Comparison of ENCODE assay signal across 8 mouse cellular contexts in genomic region chr14:18271666-18272065, GRCm38 (mm10). TPM values are rescaled to one million over a fixed set of nuclear protein-coding genes. Genes with fewer than 3 reads are reported as not detected.
DNase-seq lines count a peak whose midpoint lies in the region; ATAC-seq and TF ChIP-seq lines count a peak whose summit lies in the region.

No protein-coding gene starts in this region.

- TF ChIP-seq EP300 in MEL (IDR thresholded peaks at IDR 0.05; ENCODE audit: low read depth in 1 of 2, low read length in 2 of 2), result no peak

- WGBS in heart, embryonic 11.5 days (ENCODE audit: insufficient replicate concordance), result 8% methylated on average over 7 of the region's 7 CpGs
- 5% methylated on average over 7 of the region's 7 CpGs for WGBS in forebrain, postnatal 0 days
- 11% methylated on average over 7 of the region's 7 CpGs for WGBS in midbrain, embryonic 10.5 days
- 3% methylated on average over 7 of the region's 7 CpGs for WGBS in thymus, adult 2 months

- peaks cover 32% of the 10 kb centered on the region for H3K79me2 ChIP-seq in MEL (ENCODE audit: control insufficient read depth, insufficient read depth, low read length, poor library complexity)

- TF ChIP-seq RAD21 in MEL (IDR thresholded peaks at IDR 0.05; ENCODE audit: low read depth, low read length), result no peak

- no peak for ATAC-seq in heart, embryonic 11.5 days (replicated peaks; ENCODE audit: insufficient number of reproducible peaks, low FRiP score, low TSS enrichment)
- no peak for ATAC-seq in forebrain, postnatal 0 days

- peak overlapping the region; percentile 76 for H3K4me2 ChIP-seq in heart, embryonic 11.5 days
- peak overlapping the region; percentile 66 for H3K4me2 ChIP-seq in forebrain, postnatal 0 days (ENCODE audit: low read depth)

- peak overlapping the region; percentile 97 for H3K4me3 ChIP-seq in heart, embryonic 11.5 days (ENCODE audit: low read depth, low read length)
- peak overlapping the region; percentile 92 to 99 for H3K4me3 ChIP-seq in MEL (ENCODE audit: control insufficient read depth in 1 of 2, insufficient read depth in 1 of 2, low read depth in 2 of 2, low read length in 2 of 2)
- peak overlapping the region; percentile 89 for H3K4me3 ChIP-seq in forebrain, postnatal 0 days (ENCODE audit: low read depth, low read length)
- peak overlapping the region; percentile 78 for H3K4me3 ChIP-seq in midbrain, embryonic 10.5 days
- no peak overlapping the region for H3K4me3 ChIP-seq in thymus, adult 2 months (ENCODE audit: control insufficient read depth, insufficient read depth, low read length)

- H3K27ac ChIP-seq in heart, embryonic 11.5 days (ENCODE audit: low read depth, low read length), result no peak overlapping the region
- H3K27ac ChIP-seq in MEL (ENCODE audit: control insufficient read depth, low read depth, low read length), result no peak overlapping the region
- peak overlapping the region; percentile 73 for H3K27ac ChIP-seq in forebrain, postnatal 0 days (ENCODE audit: low read depth, low read length)
- H3K27ac ChIP-seq in midbrain, embryonic 10.5 days (replicated peaks), result no peak overlapping the region; the same call in 1 of the 2 replicates
- H3K27ac ChIP-seq in thymus, adult 2 months (ENCODE audit: control insufficient read depth, insufficient read depth, low read length), result no peak overlapping the region

- no peaks in the 10 kb centered on the region for H3K9me3 ChIP-seq in heart, embryonic 11.5 days (replicated peaks; ENCODE audit: control insufficient read depth, low read length)
- H3K9me3 ChIP-seq in MEL (replicated peaks; ENCODE audit: insufficient read depth, low read length), result no peaks in the 10 kb centered on the region
- H3K9me3 ChIP-seq in forebrain, postnatal 0 days (ENCODE audit: low read length), result no peaks in the 10 kb centered on the region
- H3K9me3 ChIP-seq in midbrain, embryonic 10.5 days (replicated peaks), result no peaks in the 10 kb centered on the region

- no peak for DNase-seq in heart, adult 9 months (ENCODE audit: low spot score in 2 of 2)
- DNase-seq in MEL (ENCODE audit: low read depth, low spot score), result peak; percentile 59
- DNase-seq in forebrain, postnatal 0 days, result no peak
- no peak for DNase-seq in midbrain, embryonic 10.5 days (ENCODE audit: low spot score)
- DNase-seq in adrenal gland, postnatal 4 days (ENCODE audit: low spot score in 2 of 2), result no peak
- no peak for DNase-seq in thymus, adult 2 months
- DNase-seq in right cerebral cortex, postnatal 10 days (ENCODE audit: low spot score in 2 of 2), result no peak

- H3K36me3 ChIP-seq in heart, embryonic 11.5 days (ENCODE audit: control insufficient read depth, insufficient read depth, low read length), result peaks cover 2% of the 10 kb centered on the region; the same call in 1 of the 2 replicates
- H3K36me3 ChIP-seq in MEL (ENCODE audit: control insufficient read depth in 1 of 2, insufficient read depth in 2 of 2, low read length in 2 of 2), result peaks cover 10 to 16% of the 10 kb centered on the region in 2 experiments
- peaks cover 15% of the 10 kb centered on the region for H3K36me3 ChIP-seq in forebrain, postnatal 0 days (ENCODE audit: insufficient read depth)
- H3K36me3 ChIP-seq in midbrain, embryonic 10.5 days, result peaks cover 38% of the 10 kb centered on the region
- peaks cover 16% of the 10 kb centered on the region; the same call in 1 of the 2 replicates for H3K36me3 ChIP-seq in thymus, adult 2 months (ENCODE audit: control insufficient read depth, insufficient read depth, low read length)

- no peaks in the 10 kb centered on the region for H3K4me1 ChIP-seq in heart, embryonic 11.5 days (ENCODE audit: control insufficient read depth, insufficient read depth, low read length)
- H3K4me1 ChIP-seq in MEL (ENCODE audit: control insufficient read depth in 1 of 2, insufficient read depth in 2 of 2, low read length in 2 of 2), result peaks cover 3 to 7% of the 10 kb centered on the region in 2 experiments; a peak in 2 of 4 replicates
- 0 out of 2 replicates have a peak, but pooled peaks cover 7% of the 10 kb centered on the region for H3K4me1 ChIP-seq in forebrain, postnatal 0 days (ENCODE audit: insufficient read depth)
- H3K4me1 ChIP-seq in midbrain, embryonic 10.5 days, result peaks cover 18% of the 10 kb centered on the region
- peaks cover 5% of the 10 kb centered on the region for H3K4me1 ChIP-seq in thymus, adult 2 months (replicated peaks; ENCODE audit: control insufficient read depth, insufficient read depth, low read length)

- TF ChIP-seq CTCF in MEL (IDR thresholded peaks at IDR 0.05 in 2 of 3, conservative IDR thresholded peaks at IDR 0.05 in 1 of 3; ENCODE audit: control insufficient read depth in 1 of 3, insufficient read depth in 1 of 3, low read depth in 2 of 3, low read length in 3 of 3, poor library complexity in 1 of 3, severe bottlenecking in 1 of 3), result no peak
- no peak for TF ChIP-seq CTCF in forebrain, postnatal 0 days (IDR thresholded peaks at IDR 0.05; ENCODE audit: low read depth)
- no peak for TF ChIP-seq CTCF in thymus, adult 2 months (IDR thresholded peaks at IDR 0.05; ENCODE audit: borderline replicate concordance, control insufficient read depth, extremely low read depth, insufficient read depth, low read length, poor library complexity)

- no peaks in the 10 kb centered on the region for H3K27me3 ChIP-seq in heart, embryonic 11.5 days (ENCODE audit: control insufficient read depth, insufficient read depth, low read length)
- H3K27me3 ChIP-seq in MEL (ENCODE audit: control insufficient read depth in 1 of 2, insufficient read depth in 2 of 2, low read length in 2 of 2), result no peaks in the 10 kb centered on the region
- no peaks in the 10 kb centered on the region for H3K27me3 ChIP-seq in forebrain, postnatal 0 days (ENCODE audit: insufficient read depth, low read length)
- H3K27me3 ChIP-seq in midbrain, embryonic 10.5 days (ENCODE audit: low read depth, poor library complexity, severe bottlenecking), result no peaks in the 10 kb centered on the region
- no peaks in the 10 kb centered on the region for H3K27me3 ChIP-seq in thymus, adult 2 months (ENCODE audit: control insufficient read depth, insufficient read depth, low read length)

- no peak for TF ChIP-seq POLR2A in MEL (IDR thresholded peaks at IDR 0.05; ENCODE audit: control insufficient read depth in 1 of 2, insufficient read depth in 1 of 2, low read depth in 1 of 2, low read length in 2 of 2, poor library complexity in 1 of 2)
- no peak for TF ChIP-seq POLR2A in thymus, adult 2 months (IDR thresholded peaks at IDR 0.05; ENCODE audit: control insufficient read depth, extremely low read depth, insufficient read depth, low read length, poor library complexity)

- peak overlapping the region; percentile 67 for H3K9ac ChIP-seq in heart, embryonic 11.5 days (ENCODE audit: low read depth, low read length)
- H3K9ac ChIP-seq in MEL (ENCODE audit: control insufficient read depth, low read depth, low read length, poor library complexity, severe bottlenecking), result peak overlapping the region; percentile 98
- peak overlapping the region; percentile 79 for H3K9ac ChIP-seq in forebrain, postnatal 0 days

TF ChIP-seq in MEL, 35 proteins besides CTCF, POLR2A, EP300 and RAD21 (continues in another document):
- 0 out of 2 replicates have a peak, but pooled peaks have one; percentile 11 for TF ChIP-seq CHD1 (IDR thresholded peaks at IDR 0.05; ENCODE audit: low read depth, low read length)

RNA-seq across cellular contexts. Expression of gene Rpl15, which starts 0.5 kb away (rescaled TPM):
- 300 and 344 TPM in 2 replicates for polyA plus RNA-seq in heart, embryonic 11.5 days (2014; fragmentation: Nextera tagmentation; extraction: Ambion mirVana)
- total RNA-seq in MEL (2012; rRNA removed), result 1,780 and 1,810 TPM in 2 replicates
- polyA plus RNA-seq in MEL (2012; ENCODE audit: insufficient read depth in 1 of 2, insufficient read length in 2 of 2, low read depth in 1 of 2, low replicate concordance in 2 of 2, missing spikeins in 1 of 2), result 100 to 1,000 TPM in 1 of 2 experiments, 10 to 100 TPM in 1; 99.6 to 885 TPM
- 701 and 898 TPM in 2 replicates for total RNA-seq in forebrain, postnatal 0 days (2014; rRNA removed)
- 300 and 371 TPM in 2 replicates for polyA plus RNA-seq in forebrain, postnatal 0 days (2015; fragmentation: Nextera tagmentation; extraction: Ambion mirVana)
- polyA plus RNA-seq in midbrain, embryonic 10.5 days (2016; fragmentation: Nextera tagmentation; extraction: Ambion mirVana), result 379 and 446 TPM in 2 replicates
- 1,000 to 10,000 TPM; 1,128 to 1,174 TPM for total RNA-seq in adrenal gland, postnatal 4 days (2021)
- polyA plus RNA-seq in thymus, adult 2 months (2012; rRNA removed), result 405 and 467 TPM in 2 replicates

RNA-seq across cellular contexts. Expression of gene Nkiras1, which starts 0.7 kb away (rescaled TPM):
- 15.3 and 19.3 TPM in 2 replicates for polyA plus RNA-seq in heart, embryonic 11.5 days (2014; fragmentation: Nextera tagmentation; extraction: Ambion mirVana)
- total RNA-seq in MEL (2012; rRNA removed), result 5.7 and 6.8 TPM in 2 replicates
- polyA plus RNA-seq in MEL (2012; ENCODE audit: insufficient read depth in 1 of 2, insufficient read length in 2 of 2, low read depth in 1 of 2, low replicate concordance in 2 of 2, missing spikeins in 1 of 2), result 1 to 10 TPM in 1 of 2 experiments, not detected in 1; 6.9 TPM
- total RNA-seq in forebrain, postnatal 0 days (2014; rRNA removed), result 19.2 and 23.8 TPM in 2 replicates
- polyA plus RNA-seq in forebrain, postnatal 0 days (2015; fragmentation: Nextera tagmentation; extraction: Ambion mirVana), result 47.1 and 54.9 TPM in 2 replicates
- 11.3 and 12.6 TPM in 2 replicates for polyA plus RNA-seq in midbrain, embryonic 10.5 days (2016; fragmentation: Nextera tagmentation; extraction: Ambion mirVana)
- total RNA-seq in adrenal gland, postnatal 4 days (2021), result 10 to 100 TPM; 15.8 to 17.7 TPM
- polyA plus RNA-seq in thymus, adult 2 months (2012; rRNA removed), result 4.6 and 4.7 TPM in 2 replicates

RNA-seq across cellular contexts. Expression of gene Nr1d2, which starts 32.7 kb away (rescaled TPM):
- 10.5 and 12.5 TPM in 2 replicates for polyA plus RNA-seq in heart, embryonic 11.5 days (2014; fragmentation: Nextera tagmentation; extraction: Ambion mirVana)
- total RNA-seq in MEL (2012; rRNA removed), result 5.4 and 6.1 TPM in 2 replicates
- polyA plus RNA-seq in MEL (2012; ENCODE audit: insufficient read depth in 1 of 2, insufficient read length in 2 of 2, low read depth in 1 of 2, low replicate concordance in 2 of 2, missing spikeins in 1 of 2), result 1 to 10 TPM in 1 of 2 experiments, not detected in 1; 4.9 TPM
- 21.1 and 24.4 TPM in 2 replicates for total RNA-seq in forebrain, postnatal 0 days (2014; rRNA removed)
- polyA plus RNA-seq in forebrain, postnatal 0 days (2015; fragmentation: Nextera tagmentation; extraction: Ambion mirVana), result 5.6 and 7.1 TPM in 2 replicates
- polyA plus RNA-seq in midbrain, embryonic 10.5 days (2016; fragmentation: Nextera tagmentation; extraction: Ambion mirVana), result 4.0 and 4.1 TPM in 2 replicates
- total RNA-seq in adrenal gland, postnatal 4 days (2021), result 10 to 100 TPM; 60.9 to 66.4 TPM
- polyA plus RNA-seq in thymus, adult 2 months (2012; rRNA removed), result 9.2 and 10.2 TPM in 2 replicates

RNA-seq across cellular contexts. Expression of gene Ube2e1, which starts 60.0 kb away (rescaled TPM):
- 20.3 and 27.5 TPM in 2 replicates for polyA plus RNA-seq in heart, embryonic 11.5 days (2014; fragmentation: Nextera tagmentation; extraction: Ambion mirVana)
- total RNA-seq in MEL (2012; rRNA removed), result 43.0 and 43.2 TPM in 2 replicates
- 100 to 1,000 TPM; 240 to 246 TPM for polyA plus RNA-seq in MEL (2012; ENCODE audit: insufficient read depth in 1 of 2, insufficient read length in 2 of 2, low read depth in 1 of 2, low replicate concordance in 2 of 2, missing spikeins in 1 of 2)
- 49.7 and 59.9 TPM in 2 replicates for total RNA-seq in forebrain, postnatal 0 days (2014; rRNA removed)
- polyA plus RNA-seq in forebrain, postnatal 0 days (2015; fragmentation: Nextera tagmentation; extraction: Ambion mirVana), result 144 and 158 TPM in 2 replicates
- 174 TPM in 2 replicates for polyA plus RNA-seq in midbrain, embryonic 10.5 days (2016; fragmentation: Nextera tagmentation; extraction: Ambion mirVana)
- total RNA-seq in adrenal gland, postnatal 4 days (2021), result 10 to 100 TPM; 79.1 to 80.1 TPM
- 45.5 and 52.5 TPM in 2 replicates for polyA plus RNA-seq in thymus, adult 2 months (2012; rRNA removed)
